Mouse (Mus musculus) cerebellum, adult 11 months (tissue): ENCODE results near the gene Lat2.

Experiments used
- DNase-seq: peaks from one replicate; pipeline ENCODE4 v3.0.0; 2022

Gene Lat2

DNA sequence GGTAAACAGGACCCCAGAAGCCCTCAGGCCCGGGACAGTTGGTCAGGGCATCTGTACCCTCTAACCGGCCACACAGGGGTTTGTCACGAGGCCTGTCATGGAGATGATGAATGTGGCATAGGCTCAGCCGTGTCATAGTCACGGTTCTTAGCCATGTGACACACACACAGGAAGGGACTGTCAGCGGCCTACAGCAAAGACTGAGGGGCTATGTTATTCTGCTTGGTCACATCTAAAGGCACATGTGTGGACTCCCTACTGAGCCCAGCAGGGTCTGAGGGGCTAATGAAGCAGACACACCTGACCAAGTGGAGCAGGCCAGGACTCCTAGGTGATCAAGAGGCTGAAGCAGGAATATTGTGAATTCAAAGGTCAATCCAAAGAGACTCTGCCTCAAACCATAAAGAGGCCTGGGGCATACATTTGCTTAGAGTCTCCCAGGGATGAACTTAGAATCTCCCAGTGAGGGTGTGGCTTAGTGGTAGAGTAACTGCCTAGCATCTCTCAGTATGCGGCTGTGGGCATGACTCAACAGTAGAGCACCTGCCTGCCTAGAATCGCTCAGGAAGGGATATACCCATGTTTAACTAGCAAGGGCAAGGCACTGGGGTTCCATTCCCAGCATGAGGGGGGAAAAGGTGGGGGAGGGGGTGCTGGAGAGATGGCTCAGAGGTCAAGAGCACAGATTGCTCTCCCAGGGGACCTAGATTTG lies 2.9 kb downstream of the Lat2 start:
- no peak for DNase-seq

DNA sequence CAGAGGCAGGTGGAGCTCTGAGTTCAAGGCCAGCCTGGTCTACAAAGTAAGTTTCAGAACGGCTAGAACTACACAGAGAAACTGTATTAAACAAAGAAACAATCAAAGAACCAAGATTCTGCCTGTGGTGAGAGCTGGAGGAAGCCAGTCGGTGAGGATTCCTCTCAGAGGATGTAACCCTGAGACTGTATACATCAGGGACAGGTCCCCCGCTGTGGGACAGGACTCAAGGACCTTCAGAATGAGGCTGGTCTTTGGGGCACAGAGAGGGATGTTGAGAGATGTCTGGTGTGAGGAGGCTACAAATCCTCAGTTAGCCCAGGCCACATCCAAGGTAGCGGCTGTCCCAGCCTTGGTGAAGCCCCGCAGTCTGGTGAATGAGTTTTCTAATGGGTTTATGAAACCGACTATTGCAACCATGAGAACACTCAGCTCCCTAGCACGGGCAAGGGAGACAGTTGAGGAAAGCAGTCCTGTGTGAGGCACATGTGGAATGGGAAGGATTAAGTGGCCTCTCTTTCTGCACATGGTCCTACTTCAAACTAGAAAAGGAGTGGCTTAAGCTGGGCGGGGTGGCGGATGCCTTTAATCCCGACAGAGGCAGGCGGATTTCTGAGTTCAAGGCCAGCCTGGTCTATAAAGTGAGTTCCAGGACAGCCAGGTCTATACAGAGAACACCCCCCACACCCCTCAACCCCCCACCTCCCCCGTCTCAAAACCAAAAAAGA lies 4.7 kb downstream of the Lat2 start:
- DNase-seq, result no peak

DNA sequence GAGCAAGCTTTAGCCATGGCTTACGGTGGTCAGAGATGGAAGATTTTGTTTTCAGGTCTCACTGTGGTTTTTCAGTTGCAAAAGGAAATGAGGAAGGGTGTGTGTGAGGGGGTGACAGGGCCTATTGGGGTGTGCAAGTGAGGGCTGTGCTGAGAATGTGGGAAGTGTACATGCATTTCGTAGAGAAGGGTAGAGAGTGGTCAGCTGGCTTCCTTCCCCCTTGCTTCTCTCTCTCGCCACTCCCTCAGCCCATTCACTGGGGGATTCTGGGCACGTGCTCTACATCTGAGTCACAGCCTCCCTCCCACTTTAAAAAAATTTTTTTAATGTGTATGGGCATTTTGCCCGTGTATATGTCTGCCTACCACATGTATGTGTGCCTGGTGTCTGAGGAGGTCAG lies 7.7 kb downstream of the Lat2 start:
- no peak for DNase-seq

DNA sequence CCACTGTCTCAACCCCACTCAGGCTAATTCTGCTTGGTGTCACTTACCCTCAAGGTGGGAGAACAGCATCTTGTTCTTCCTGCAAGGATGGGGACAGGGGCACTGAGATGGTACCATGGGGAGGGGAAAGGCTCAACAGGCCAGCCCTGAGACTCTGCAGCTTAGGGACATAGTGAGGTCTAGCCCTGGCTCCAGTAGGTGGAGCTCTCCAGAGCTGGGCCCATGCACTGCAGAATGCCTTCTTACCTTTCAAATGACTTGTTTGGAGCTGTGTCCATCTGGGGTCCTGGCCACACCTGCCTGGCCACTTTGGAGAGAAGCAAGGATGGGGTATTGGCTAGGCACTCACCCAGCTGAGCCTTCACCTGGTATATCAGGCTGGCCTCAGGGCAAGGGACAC lies 8.5 kb downstream of the Lat2 start:
- DNase-seq, result no peak

DNA sequence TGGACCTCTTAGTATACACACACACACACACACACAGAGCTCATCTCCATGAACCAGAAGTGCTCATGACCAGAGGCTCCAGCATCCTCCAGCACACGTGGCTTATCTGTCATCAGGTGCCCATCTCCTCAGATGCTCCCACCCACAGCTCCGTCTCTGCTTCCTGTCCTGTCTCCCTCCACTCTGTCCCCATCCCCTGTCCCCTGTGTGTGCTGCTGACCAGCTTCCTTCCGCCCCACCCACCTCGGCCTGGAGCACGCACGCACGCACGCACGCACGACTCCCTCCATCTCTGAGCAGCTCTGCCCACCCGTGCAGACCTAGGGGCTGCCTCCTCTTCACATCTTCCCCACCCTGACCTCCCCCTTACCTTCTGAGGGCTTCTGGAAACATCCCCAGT lies 10.4 kb downstream of the Lat2 start:
- no peak for DNase-seq

DNA sequence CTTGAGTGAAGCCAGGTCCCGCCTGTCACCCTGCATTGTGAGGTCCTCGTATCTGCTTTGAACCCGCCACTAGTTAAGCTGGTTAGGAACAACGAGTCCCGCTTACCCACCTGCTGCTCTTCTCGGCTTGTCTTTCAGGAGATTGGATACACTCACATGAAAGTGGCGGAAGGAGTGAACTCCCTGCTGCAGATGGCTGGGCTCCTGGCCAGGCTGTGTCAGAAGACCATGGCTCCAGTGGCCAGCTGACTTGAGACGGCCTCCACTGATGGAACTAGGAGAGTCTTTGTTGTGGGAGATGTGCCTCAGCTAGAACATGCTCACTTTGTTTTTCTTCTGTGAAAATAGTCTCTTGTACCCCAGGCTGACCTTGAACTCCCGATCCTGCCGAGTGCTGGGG lies 17.1 kb downstream of the Lat2 start:
- DNase-seq, result no peak

DNA sequence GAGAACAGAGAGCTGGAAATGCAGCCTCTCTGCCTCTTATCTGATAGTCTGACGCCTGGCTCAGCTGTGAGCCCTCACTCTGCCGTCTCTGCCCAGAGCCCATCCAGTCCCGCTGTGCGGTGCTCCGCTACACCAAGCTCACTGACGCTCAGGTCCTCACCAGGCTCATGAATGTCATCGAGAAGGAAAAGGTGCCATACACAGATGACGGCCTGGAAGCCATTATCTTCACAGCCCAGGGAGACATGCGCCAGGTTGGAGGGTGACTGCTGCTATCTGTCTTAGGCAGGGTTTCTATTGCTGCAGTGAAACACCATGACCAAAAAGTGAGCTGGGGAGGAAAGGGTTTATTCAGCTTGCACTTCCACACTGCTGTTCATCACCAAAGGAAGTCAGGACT lies 21.7 kb downstream of the Lat2 start:
- no peak for DNase-seq

DNA sequence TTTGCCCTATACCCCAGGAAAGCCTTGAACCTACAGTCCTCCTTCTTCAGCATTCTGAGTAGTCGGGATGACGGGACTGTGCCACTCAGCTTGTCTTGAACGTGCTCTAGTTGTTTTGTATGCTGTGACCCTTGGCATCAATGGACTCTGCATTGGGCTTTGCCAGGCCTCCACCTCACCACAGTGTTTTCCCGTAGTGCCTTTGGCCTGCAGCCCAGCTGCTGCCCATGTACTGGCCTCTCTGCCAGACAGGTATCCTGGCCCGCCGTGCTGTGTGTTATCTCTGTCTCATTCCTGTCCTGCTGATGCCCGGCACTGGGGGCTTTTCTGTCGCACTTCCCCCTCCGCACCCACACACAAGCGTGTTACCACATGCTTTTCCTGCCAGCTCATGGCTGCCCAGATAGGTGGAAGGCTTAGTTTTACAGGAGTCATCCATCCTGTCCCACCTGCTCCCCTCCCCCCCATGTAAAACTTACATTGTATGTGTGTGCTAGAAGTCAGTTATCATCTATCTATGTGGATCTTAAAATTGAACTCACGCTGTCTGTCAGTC lies 22.7 kb downstream of the Lat2 start:
- DNase-seq, result no peak

DNA sequence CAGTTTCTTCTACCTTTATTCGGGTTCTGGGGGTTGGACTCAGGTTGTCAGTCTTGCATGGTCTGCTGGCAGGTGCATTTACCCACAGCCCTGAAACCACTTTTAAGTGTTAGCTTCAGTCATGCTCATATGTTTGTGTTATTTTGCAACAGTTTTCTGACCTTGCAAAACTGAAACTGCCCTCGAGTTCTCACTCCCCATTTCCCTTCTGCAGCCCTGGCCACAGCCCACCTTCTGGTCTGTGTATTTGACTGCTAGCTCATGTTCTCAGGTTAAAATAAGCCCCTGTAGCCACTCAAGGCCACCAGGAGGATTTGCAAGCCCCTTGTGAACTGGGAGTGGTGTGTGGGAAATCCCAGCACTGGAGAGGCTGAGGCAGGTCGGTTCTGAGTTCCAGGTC lies 24.9 kb downstream of the Lat2 start:
- DNase-seq, result no peak

DNA sequence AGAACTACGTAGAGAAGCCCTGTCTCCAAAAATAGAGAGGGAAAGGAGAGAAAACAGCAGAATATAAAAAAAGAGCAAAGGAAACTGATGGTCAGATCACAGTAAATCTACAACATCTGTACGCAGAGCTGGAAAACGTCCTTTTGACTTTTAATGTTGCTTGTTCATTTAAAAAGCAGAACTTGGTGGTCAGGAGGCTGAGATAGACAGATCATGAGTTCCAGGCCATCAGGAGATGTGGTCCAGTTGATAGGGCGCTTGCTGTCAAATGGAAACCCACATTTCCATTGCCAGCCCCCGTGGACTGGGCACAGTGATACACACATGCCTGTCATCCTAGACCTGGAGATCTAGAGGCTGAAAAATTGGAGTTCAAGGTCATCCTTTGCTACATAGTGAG lies 30.0 kb downstream of the Lat2 start:
- DNase-seq, result no peak

DNA sequence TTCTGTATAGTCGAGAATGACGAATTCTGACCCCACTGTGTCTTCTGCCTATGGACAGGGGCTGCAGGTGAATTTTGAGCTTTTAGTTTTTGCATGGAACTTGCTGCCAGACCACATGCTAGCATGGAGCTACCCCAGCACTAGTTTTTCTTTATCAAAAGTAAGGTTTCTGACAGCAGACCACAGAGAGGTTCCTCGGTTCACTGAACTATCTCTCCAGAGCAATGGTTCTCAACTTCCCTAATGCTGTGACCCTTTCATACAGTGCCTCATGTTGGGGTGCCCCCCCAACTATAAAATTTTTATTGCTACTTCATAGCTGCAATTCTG lies 31.0 kb downstream of the Lat2 start:
- no peak for DNase-seq

DNA sequence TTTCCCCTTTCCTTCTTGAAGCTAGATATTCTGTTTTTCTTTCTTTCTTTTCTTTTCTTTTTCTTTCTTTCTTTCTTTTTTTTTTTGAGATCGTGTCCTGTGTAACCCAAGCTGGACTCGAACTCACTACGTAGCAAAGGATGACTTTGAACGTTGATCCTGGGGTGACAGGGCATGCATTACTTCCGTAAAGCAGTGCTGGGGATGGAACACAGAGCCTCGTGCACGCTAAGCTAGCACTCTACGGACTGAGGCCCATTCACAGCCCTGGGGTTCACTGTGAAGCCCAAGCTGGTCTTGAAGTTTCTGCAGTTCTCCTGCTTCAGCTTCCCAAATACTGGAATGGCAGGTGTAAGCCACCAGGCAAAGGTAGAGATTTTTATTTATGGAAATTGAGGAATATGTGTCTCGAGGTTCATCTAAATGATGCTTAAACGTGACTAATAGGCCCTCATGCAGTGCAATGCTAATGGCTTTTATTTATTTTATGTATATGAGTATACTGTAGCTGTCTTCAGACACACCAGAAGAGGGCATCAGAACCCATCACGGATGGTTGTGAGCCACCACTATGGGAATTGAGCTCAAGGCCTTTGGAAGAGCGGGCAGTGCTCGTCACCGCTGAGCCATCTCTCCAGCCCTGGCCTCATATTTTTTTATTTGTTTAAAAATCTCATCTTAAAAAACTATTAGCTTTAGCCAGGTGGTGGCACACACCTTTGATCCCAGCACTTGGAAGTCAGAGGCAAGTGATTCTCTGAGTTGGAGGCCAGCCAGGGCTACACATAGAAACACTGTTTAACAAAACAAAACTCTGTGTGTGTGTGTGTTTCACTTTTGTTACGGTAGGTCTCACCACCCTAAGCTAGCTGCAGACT lies 31.6 kb downstream of the Lat2 start:
- no peak for DNase-seq

DNA sequence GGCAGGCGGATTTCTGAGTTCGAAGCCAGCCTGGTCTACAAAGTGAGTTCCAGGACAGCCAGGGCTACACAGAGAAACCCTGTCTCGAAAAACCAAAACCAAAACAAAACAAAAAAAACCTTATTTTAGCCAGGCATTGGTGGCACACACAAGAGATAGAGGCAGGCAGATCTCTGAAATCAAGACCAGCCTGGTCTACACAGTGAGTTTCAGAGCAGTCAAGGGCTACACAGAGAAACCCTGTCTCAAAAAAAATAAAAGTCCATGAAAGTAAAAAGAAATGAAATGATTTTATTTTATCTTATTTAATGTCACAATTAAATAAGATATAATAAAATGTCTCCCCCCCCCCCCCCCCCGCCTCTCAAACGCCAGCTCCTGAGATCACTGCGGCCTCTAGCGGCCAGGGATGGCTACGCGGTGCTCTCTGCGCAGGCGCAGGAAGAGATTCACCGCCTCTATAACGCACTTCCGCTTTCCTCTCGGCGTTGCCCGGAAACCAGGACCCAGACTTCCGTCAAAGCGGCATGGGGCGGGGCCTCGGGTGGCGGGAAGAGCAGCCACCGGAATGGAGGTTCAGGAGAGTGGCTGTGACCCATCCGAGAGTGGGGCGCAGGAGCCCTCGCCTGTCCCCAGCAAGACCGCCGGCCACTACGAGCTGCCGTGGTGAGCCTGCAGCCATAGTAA lies 32.5 kb downstream of the Lat2 start:
- peak; percentile 98 for DNase-seq

DNA sequence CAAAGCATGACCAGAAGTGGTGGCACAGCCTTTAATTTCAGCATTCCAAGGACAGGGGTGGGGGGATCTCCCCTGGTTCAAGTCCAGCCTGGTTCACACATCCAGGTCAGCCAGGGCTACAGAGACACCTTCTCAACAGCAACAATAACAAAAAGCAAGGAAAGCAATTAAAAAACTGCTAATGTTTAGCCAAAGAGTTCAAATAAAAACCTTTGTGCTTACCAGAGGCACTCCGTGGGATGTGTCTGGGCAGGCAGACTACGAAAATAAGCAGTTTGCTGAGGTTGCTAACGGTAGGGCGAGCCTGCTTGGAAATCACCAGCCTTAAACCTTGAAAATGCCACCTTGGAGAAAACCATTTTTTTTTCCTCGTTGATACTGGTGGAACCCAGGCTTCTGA lies 33.7 kb downstream of the Lat2 start, which contains the start of gene Rfc2:
Rfc2 (plus strand) TSS at position 221 of the 400 bp plus-strand sequence.
- DNase-seq, result no peak

DNA sequence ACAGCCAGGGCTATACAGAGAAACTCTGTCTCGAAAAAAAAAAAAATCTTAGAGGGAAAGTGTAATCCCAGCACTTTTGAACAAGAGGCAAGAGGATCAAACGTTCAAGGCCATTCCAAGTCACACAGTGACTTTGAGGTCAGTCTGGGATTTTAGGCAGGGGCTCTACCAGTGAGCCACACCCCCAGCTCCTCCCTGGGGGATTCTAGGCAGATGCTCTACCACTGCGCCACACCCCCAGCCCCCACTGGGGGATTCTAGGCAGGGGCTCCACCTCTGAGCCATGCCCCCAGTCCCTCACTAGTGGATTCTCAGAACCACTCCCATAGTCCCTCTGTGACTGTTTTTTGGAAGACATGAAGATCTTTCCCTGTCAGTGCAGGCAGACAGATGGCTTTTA lies 35.7 kb downstream of the Lat2 start:
- no peak for DNase-seq

DNA sequence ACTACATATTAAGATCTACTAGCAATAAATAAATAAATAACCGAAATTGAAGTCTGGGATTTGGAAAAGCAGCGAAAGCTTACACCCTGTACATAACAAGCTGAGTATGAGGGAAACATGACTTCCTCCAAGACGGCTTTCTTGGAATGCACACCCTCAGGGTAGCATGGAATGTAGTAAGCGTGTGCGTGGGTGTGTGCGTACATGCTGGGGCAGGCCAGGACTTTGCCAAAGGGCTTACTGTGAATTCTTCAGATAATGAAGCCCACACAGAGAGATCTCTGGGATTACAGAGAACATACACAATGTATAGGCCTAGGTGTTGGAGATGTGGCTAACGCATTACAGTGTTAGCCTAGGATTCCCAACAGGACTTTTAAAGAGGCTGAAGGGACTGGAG lies 37.3 kb downstream of the Lat2 start:
- DNase-seq, result no peak

DNA sequence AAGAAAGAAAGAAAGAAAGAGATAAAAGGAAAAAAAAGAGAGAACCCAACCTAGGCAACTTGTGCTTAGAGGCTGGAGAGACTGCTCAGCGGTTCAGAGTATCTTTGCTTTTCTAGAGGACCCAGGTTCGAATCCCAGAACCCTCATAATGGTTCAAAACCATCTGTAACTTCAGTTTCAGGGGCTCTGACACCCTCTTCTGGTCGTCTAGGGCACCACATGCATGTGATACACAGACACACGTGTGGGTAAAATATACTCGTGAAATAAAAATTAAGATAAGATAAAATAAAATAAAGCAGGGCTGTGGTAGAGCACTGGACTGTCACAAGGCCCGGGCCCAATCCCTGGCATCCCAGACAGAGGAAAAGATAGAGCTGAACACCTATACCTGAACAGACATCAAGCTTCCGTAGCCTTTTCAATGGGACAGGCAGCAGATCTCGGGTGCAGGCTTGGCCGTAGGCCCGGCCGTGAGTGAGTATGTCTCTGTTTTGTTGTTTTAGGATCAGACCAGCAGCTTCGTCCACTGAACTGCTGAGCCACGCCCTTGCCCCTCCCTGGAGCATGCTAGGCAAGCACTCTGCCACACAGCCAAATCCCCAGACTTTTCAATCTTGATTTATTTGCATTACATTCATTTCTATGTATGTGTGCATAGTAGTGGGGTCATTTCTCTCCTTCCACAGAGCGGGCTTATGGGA lies 38.2 kb downstream of the Lat2 start:
- DNase-seq, result no peak

DNA sequence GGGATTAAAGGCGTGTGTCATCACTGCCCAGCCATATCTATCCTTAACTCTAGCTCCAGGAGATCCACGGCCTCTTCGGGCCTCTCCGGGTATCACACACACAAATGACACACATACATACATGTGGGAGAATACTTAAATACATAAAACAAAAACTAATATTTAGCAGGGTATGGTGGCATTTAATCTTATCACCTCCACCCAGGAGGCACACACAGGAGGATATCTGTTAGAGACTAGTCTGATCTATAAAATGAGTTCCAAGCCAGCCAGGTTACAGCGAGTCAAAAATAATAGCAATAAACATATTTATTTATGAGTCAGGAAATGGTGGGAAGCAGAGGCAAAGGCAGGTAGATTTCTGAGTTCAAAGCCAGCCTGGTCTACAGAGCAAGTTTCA lies 39.0 kb downstream of the Lat2 start:
- no peak for DNase-seq

DNA sequence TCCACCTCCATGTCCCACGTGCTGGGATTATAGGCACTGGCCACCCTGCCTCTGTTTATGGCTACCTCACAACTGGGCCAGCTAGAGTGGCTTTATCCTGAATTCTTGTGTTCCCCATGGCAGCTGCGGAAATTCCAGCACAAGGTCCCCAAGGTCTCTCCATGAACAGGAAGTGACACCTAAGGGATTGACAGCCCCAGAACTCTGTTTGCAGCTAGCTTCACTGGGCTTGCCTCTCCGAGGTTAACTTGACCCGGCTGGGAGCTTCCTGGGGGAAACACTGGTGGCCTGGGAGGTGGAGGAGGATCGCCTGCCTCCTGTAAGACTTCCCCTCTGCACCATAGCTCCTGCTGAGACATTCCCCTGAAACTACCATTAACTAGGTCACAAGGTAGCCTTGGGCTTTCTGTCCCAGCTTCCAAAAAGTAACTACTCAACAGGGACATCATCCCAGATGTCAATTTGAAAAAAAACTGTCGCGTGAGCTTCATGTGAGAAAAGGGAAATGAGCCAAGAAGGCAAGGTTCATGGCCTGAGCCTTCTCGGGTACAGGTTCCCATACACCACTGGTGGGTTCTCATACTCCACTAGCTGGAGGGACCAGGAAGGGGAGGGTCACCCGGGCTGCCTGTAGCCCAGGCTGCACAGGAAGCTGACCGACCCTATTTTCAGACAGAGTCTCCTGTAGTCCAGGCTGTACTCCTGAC lies 42.2 kb downstream of the Lat2 start:
- DNase-seq, result no peak

DNA sequence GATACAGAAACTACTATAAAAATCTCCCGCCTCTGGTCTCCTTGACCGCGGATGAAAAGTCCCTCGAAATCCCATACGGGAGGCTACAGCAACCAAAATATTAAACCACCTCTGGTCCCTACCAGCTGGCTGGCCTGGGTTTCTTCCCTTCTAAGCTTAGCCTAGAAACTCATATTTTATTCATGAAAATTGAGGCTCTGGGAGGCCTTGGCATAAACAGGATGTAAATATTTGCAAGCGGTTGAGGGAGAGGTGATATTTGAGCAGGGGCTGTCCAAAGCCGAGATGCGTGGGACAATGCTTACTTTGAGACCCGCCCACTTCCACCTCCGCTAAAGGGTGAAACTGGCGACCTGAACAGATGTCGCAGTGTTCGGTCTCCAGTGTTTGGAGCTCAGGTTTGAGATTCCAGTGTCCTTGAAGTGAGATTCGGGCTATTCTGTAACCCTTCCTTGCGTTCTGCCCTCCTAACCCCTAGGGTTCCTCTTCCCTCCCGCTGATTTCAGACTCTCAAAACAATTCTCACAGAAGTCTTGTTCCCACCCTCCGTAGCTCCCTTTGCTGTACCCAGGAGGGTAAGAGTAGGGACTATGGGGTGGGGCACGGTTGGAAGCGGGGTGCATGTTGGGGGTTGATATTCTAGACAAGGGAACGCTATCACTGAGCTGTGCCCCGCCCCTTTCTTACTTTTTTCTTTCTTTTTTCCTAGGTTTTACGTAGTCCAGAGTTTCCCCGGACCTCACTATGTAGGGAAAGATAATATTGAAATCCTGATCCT lies 42.9 kb downstream of the Lat2 start:
- DNase-seq, result no peak

DNA sequence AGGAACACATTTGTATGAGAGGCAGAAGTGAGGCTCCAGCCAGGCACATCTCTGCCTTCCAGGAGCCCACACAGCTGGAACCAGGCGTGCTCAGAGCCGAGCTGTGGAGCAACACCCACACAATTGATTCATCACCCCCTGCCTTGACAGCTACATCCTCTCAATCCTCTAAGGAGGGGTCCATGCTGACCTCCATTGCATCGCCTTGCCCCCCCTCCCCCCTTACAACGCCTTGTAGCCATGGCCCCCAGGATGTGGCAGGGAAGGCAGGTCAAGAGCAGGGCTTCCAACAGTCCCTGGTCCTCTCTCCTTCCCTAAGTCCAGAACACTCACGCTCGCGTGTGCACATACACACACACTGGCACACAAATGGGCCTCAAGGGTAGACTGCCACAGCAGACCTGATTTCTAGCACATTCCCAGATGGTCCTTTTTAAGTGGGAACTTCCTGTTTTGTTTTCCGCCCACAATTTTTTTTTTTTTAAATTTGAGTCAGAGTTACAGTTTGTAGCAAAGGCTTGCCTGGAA lies 45.8 kb downstream of the Lat2 start:
- DNase-seq, result no peak
